Mouse (Mus musculus) c-Kit-positive CD71-positive TER-119-negative erythroid progenitor cells, embryonic 14.5 days (primary cell): ENCODE results near the gene Ccdc80.
A peak's percentile ranks its signal among the peaks of the same experiment; 100 is the strongest.

Experiments used
- DNase-seq: peaks from one replicate; pipeline ENCODE4 v3.0.0-alpha.2; 2013; ENCODE audit warnings: low read depth

Ccdc80 gene

GRCm38 (mm10) chr16:45117200-45117599 lies 24.0 kb downstream of the Ccdc80 start:
- no peak for DNase-seq

- no peak for DNase-seq
Measured at GRCm38 (mm10) chr16:45118760-45119159, 25.6 kb downstream of the Ccdc80 start.

GRCm38 (mm10) chr16:45120844-45121425 lies 27.7 kb downstream of the Ccdc80 start:
- DNase-seq, result no peak

- no peak for DNase-seq
Measured at GRCm38 (mm10) chr16:45122571-45122970, 29.4 kb downstream of the Ccdc80 start.

GRCm38 (mm10) chr16:45124230-45125203 lies 31.3 kb downstream of the Ccdc80 start:
- DNase-seq, result no peak

- DNase-seq, result no peak
Measured at GRCm38 (mm10) chr16:45127936-45128710, 34.9 kb downstream of the Ccdc80 start.

- DNase-seq, result no peak
Measured at GRCm38 (mm10) chr16:45141711-45142110, 48.5 kb downstream of the Ccdc80 start.

- DNase-seq, result no peak
Measured at GRCm38 (mm10) chr16:45142565-45142964, 49.4 kb downstream of the Ccdc80 start.

- no peak for DNase-seq
Measured at GRCm38 (mm10) chr16:45145119-45145518, 51.9 kb downstream of the Ccdc80 start.

GRCm38 (mm10) chr16:45148488-45149082 lies 55.4 kb downstream of the Ccdc80 start:
- no peak for DNase-seq

- DNase-seq, result no peak
Measured at GRCm38 (mm10) chr16:45154741-45155250, 61.6 kb downstream of the Ccdc80 start.

- DNase-seq, result peak; percentile 52
Measured at GRCm38 (mm10) chr16:45158136-45158521, 64.9 kb downstream of the Ccdc80 start.

- peak; percentile 85 for DNase-seq
Measured at GRCm38 (mm10) chr16:45158522-45159388, 65.6 kb downstream of the Ccdc80 start, which contains the start of the genes Slc35a5 and Atg3. Slc35a5 (minus strand) TSS chr16:45158706. Atg3 (plus strand) TSS chr16:45158785.

GRCm38 (mm10) chr16:45159389-45159716 lies 66.2 kb downstream of the Ccdc80 start:
- no peak for DNase-seq
